Mouse (Mus musculus): ENCODE results near the gene Slit2.

- TF ChIP-seq CTCF (IDR thresholded peaks at IDR 0.05) (no peak), EP300 (IDR thresholded peaks at IDR 0.05) (no peak)
Observed at GRCm38 (mm10) chr5:47985901-47986670, 3.1 kb downstream of the Slit2 start.
